25 mouse cellular contexts compared by ENCODE assay signal in the genomic region with DNA sequence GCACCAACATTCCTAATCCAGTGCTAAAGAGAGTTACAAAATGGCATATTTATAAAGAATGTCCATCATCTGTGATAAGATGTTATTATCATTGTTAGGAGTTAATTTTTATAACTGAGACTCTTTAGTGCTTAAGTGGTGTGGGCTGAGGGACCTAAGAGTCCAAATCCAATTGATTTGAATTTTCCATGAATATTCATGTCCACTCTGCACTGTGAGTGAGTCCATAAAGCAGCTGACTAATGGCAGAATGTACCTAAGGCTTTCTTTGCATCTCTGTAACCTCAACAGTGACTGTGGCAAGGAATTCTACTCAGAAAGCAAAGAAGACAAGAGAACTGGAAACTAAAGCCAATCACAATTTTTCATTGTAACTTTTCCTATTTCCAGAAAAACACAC.
"Had no signal": no experiment of that assay in that cellular context is flagged by ENCODE, and none has a peak within 500 bp of the region (broad histone marks: within the 10 kb centered on the region; RNA-seq: fewer than 3 reads in every experiment).

No protein-coding gene starts in this region.

- H3K27ac ChIP-seq: heart, adult 2 months; heart, embryonic 13.5 days; heart, embryonic 15.5 days; hindbrain, embryonic 13.5 days; hindbrain, embryonic 15.5 days; hindbrain, postnatal 0 days; kidney, embryonic 15.5 days; kidney, postnatal 0 days; limb, embryonic 13.5 days; limb, embryonic 15.5 days had no signal

- H3K9ac ChIP-seq: heart, embryonic 13.5 days; heart, embryonic 15.5 days; hindbrain, embryonic 13.5 days; hindbrain, embryonic 15.5 days; kidney, embryonic 15.5 days; limb, embryonic 13.5 days; limb, embryonic 15.5 days had no signal

- ATAC-seq: hindbrain, postnatal 0 days; intestine, embryonic 16.5 days had no signal

- H3K4me2 ChIP-seq: heart, embryonic 11.5 days; heart, embryonic 13.5 days; heart, embryonic 15.5 days; hindbrain, embryonic 13.5 days; hindbrain, embryonic 15.5 days; kidney, embryonic 15.5 days; limb, embryonic 13.5 days; limb, embryonic 15.5 days had no signal

- H3K36me3 ChIP-seq: heart, embryonic 15.5 days; kidney, embryonic 15.5 days; limb, embryonic 13.5 days; limb, embryonic 15.5 days had no signal

- H3K4me1 ChIP-seq: heart, embryonic 13.5 days; heart, embryonic 15.5 days; hindbrain, embryonic 13.5 days; hindbrain, embryonic 15.5 days; kidney, embryonic 15.5 days; limb, embryonic 13.5 days; limb, embryonic 15.5 days had no signal

- H3K9me3 ChIP-seq: heart, embryonic 13.5 days; heart, embryonic 15.5 days; hindbrain, embryonic 13.5 days; hindbrain, embryonic 15.5 days; kidney, embryonic 15.5 days; limb, embryonic 13.5 days; limb, embryonic 15.5 days had no signal

- H3K27me3 ChIP-seq: heart, embryonic 13.5 days; heart, embryonic 15.5 days; hindbrain, embryonic 13.5 days; hindbrain, embryonic 15.5 days; kidney, embryonic 15.5 days; limb, embryonic 13.5 days; limb, embryonic 15.5 days had no signal

- H3K4me3 ChIP-seq: heart, adult 2 months; heart, embryonic 13.5 days; heart, embryonic 15.5 days; hindbrain, embryonic 13.5 days; hindbrain, embryonic 15.5 days; kidney, embryonic 15.5 days; limb, embryonic 13.5 days; limb, embryonic 15.5 days had no signal

- DNase-seq: gastrocnemius, postnatal 14 days; gastrocnemius, postnatal 36 days; heart, adult 11 months; heart, adult 2 months; heart, postnatal 14 days; heart, postnatal 36 days; kidney, adult 11 months; kidney, adult 2 months; kidney, adult 9 months; kidney, postnatal 14 days; kidney, postnatal 36 days; layer of hippocampus, adult 9-11 months; layer of hippocampus, postnatal 36 days; left cerebral cortex, postnatal 4 days had no signal
